Mouse (Mus musculus) neutrophil, adult 5-6 weeks (primary cell): ENCODE data around the gene Kcnk12. TPM values are rescaled to one million over a fixed set of nuclear protein-coding genes. Genes with fewer than 3 reads are reported as not detected.

Experiments
- ATAC-seq: fragments of 151-379, 151-347 bp; 2 replicates; pipeline ENCODE4 v1.8.0; 2017; ENCODE audit warnings: mild to moderate bottlenecking, moderate TSS enrichment; ENCODE audit not compliant: insufficient number of reproducible peaks, poor library complexity, low FRiP score, severe bottlenecking; ENCODE audit errors: extremely low read depth
- total RNA-seq: library from RNA; stranded (forward); fragments of 200-1000 nt; gene quantifications from 2 replicates; pipeline ENCODE4 v1.2.3, GENCODE M21; 2017

Kcnk12 gene
- total RNA-seq, 1 experiment from 2014 or later, result not detected

GRCm38 (mm10) chr17:87734471-87734870 is 63.3 kb downstream of the Kcnk12 start:
- ATAC-seq, result no peak

GRCm38 (mm10) chr17:87731962-87732361 is 65.8 kb downstream of the Kcnk12 start:
- no peak for ATAC-seq

- ATAC-seq, result no peak
Observed at GRCm38 (mm10) chr17:87726489-87727356, 71.1 kb downstream of the Kcnk12 start.

- no peak for ATAC-seq
Observed at GRCm38 (mm10) chr17:87724727-87725126, 73.1 kb downstream of the Kcnk12 start.

GRCm38 (mm10) chr17:87700101-87700500 is 97.7 kb downstream of the Kcnk12 start:
- no peak for ATAC-seq

GRCm38 (mm10) chr17:87698996-87699765 is 98.6 kb downstream of the Kcnk12 start:
- no peak for ATAC-seq

GRCm38 (mm10) chr17:87696814-87697213 is 101.0 kb downstream of the Kcnk12 start:
- ATAC-seq, result no peak

- no peak for ATAC-seq
Observed at GRCm38 (mm10) chr17:87695874-87696465, 101.8 kb downstream of the Kcnk12 start.

Other genes starting within 250 kb of the Kcnk12 start
- gene Epcam, start 162.0 kb downstream of the Kcnk12 start, total RNA-seq, result 1.2 and 1.5 TPM in 2 replicates
- gene Msh2, start 125.7 kb downstream of the Kcnk12 start, total RNA-seq, result 32.6 and 35.0 TPM in 2 replicates
- not detected in 2 replicates for gene Rpl36-ps4, start 123.0 kb upstream of the Kcnk12 start, total RNA-seq
- gene Msh6, start 177.1 kb upstream of the Kcnk12 start, total RNA-seq, result 32.7 and 35.3 TPM in 2 replicates